Mouse (Mus musculus): Measurements from ENCODE around the gene Rhof. TPM values are rescaled to one million over a fixed set of nuclear protein-coding genes. Genes with fewer than 3 reads are reported as not detected.

Rhof gene
- total and polyA plus RNA-seq, 2 experiments: 0.09 to 0.86 TPM

DNA sequence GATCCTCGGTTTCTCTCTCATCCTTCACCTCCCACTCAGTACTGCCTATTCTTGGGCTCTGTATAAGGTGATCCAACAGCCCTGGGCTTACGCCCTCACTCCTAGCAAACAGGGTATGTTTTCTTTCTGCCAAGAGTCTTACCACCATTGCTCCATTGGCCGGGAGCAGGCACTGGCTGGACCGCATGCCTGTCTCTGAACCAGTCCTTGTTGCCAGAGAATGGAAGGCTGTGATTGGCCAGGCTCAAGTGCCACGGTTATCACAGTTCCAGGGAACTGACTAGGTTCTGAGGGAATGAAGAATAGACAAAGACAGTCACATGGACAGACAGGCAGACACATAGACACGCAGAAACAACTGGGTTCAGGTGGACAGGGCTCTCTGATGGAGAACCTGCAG is 27.7 kb downstream of the Rhof start:
- Histone ChIP-seq H3K4me1 (ENCODE audit: control insufficient read depth, insufficient read depth, low read length) (no peaks in the 10 kb centered on the region), H3K79me2 (ENCODE audit: control insufficient read depth, insufficient read depth, low read length) (no peaks in the 10 kb centered on the region), H3K27me3 (ENCODE audit: control insufficient read depth, insufficient read depth, low read length) (no peaks in the 10 kb centered on the region), H3K36me3 (ENCODE audit: control insufficient read depth, insufficient read depth, low read length) (no peaks in the 10 kb centered on the region; the same call in 1 of the 2 replicates), H3K27ac (replicated peaks; ENCODE audit: insufficient read depth, low read depth, low read length) (no peak overlapping the region), H3K4me3 (ENCODE audit: insufficient read depth, low read depth, low read length) (no peak overlapping the region), H3K9ac (ENCODE audit: low read depth, low read length) (no peak overlapping the region)
- 86% methylated on average over 6 of the region's 6 CpGs for WGBS
- no peak for DNase-seq (ENCODE audit: extremely low read depth, low read depth, low spot score)
- no peak for TF ChIP-seq CTCF (IDR thresholded peaks at IDR 0.05; ENCODE audit: low read depth, low read length)
- TF ChIP-seq POLR2A (IDR thresholded peaks at IDR 0.05; ENCODE audit: extremely low read depth, insufficient read depth, low read length): no peak

DNA sequence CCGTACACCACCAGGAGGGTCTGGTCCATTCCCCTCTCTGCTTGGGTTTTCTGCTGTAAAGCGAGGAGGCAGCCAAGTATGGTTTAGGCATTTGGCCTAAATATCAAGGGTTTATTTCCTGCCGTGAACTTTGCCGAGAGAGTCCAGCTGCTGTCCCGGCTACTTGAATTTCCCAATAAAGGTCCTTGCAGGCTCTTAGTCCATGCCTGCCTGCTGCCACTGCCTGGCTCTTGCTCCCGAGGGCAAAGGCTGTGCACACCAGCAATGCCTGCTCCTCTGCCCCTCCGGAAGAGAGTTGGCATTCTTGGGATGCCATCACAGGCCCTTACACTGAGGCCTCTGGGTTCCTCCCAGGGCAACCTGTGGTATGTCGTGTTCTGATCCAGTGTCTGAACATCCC is 28.9 kb downstream of the Rhof start:
- Histone ChIP-seq H3K4me1 (ENCODE audit: control insufficient read depth, insufficient read depth, low read length) (no peaks in the 10 kb centered on the region), H3K4me3 (ENCODE audit: insufficient read depth, low read depth, low read length) (no peak overlapping the region), H3K9ac (ENCODE audit: low read depth, low read length) (no peak overlapping the region), H3K27ac (replicated peaks; ENCODE audit: insufficient read depth, low read depth, low read length) (no peak overlapping the region), H3K27me3 (ENCODE audit: control insufficient read depth, insufficient read depth, low read length) (no peaks in the 10 kb centered on the region), H3K79me2 (ENCODE audit: control insufficient read depth, insufficient read depth, low read length) (no peaks in the 10 kb centered on the region), H3K36me3 (ENCODE audit: control insufficient read depth, insufficient read depth, low read length) (no peaks in the 10 kb centered on the region; the same call in 1 of the 2 replicates)
- no peak for TF ChIP-seq CTCF (IDR thresholded peaks at IDR 0.05; ENCODE audit: low read depth, low read length)
- TF ChIP-seq POLR2A (IDR thresholded peaks at IDR 0.05; ENCODE audit: extremely low read depth, insufficient read depth, low read length): no peak
- DNase-seq (ENCODE audit: extremely low read depth, low read depth, low spot score): no peak
- 82% methylated on average over 8 of the region's 8 CpGs for WGBS

DNA sequence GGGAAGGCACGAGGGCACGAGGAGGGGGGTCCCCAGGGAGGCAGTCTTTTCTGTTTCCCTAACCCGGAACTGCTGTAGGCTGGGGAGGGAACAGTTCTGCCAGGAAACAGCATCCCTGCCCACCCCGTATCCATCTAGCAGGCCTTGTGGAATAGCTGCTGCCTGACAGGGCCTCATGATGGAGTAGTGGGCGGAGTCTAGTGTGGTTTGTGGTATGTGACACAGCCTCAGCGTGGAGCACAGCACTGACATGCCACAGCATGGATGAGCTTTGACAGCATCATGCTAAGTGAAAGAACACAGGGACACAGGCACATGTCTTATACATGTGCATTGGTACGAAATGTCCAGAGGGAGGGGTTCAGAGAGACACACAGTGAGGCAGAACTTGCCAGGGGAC is 30.1 kb downstream of the Rhof start:
- TF ChIP-seq CTCF (IDR thresholded peaks at IDR 0.05; ENCODE audit: low read depth, low read length) (no peak), POLR2A (IDR thresholded peaks at IDR 0.05; ENCODE audit: extremely low read depth, insufficient read depth, low read length) (no peak)
- Histone ChIP-seq H3K27ac (replicated peaks; ENCODE audit: insufficient read depth, low read depth, low read length) (no peak overlapping the region), H3K9ac (ENCODE audit: low read depth, low read length) (no peak overlapping the region), H3K4me1 (ENCODE audit: control insufficient read depth, insufficient read depth, low read length) (no peaks in the 10 kb centered on the region), H3K27me3 (ENCODE audit: control insufficient read depth, insufficient read depth, low read length) (no peaks in the 10 kb centered on the region), H3K36me3 (ENCODE audit: control insufficient read depth, insufficient read depth, low read length) (no peaks in the 10 kb centered on the region; the same call in 1 of the 2 replicates), H3K79me2 (ENCODE audit: control insufficient read depth, insufficient read depth, low read length) (no peaks in the 10 kb centered on the region), H3K4me3 (ENCODE audit: insufficient read depth, low read depth, low read length) (no peak overlapping the region)
- DNase-seq (ENCODE audit: extremely low read depth, low read depth, low spot score): no peak
- WGBS: 90% methylated on average over 7 of the region's 7 CpGs

DNA sequence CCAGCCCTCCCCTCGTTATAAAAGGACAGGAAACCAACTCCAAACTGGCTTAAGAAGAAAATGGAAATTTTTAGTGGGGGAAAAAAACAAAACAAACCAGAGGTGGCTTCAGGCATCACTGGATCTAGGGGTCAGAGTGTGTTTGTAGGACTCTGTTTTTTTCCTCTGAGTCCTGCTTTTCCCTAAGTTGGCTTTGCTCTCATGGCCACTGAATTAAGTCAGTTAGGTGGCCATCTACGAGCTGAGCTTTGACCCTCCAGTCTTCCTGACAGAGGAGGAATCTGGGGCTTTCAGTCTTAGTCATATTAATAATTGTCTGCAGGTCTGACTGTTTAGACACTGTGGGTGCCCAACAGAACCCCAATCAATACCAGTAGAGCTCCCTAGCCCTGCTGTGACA is 34.0 kb downstream of the Rhof start:
- DNase-seq (ENCODE audit: extremely low read depth, low read depth, low spot score): no peak
- no peaks in the 10 kb centered on the region for H3K4me1 ChIP-seq (ENCODE audit: control insufficient read depth, insufficient read depth, low read length)
- no peak overlapping the region for H3K27ac ChIP-seq (replicated peaks; ENCODE audit: insufficient read depth, low read depth, low read length)
- no peak overlapping the region for H3K9ac ChIP-seq (ENCODE audit: low read depth, low read length)
- no peak overlapping the region for H3K4me3 ChIP-seq (ENCODE audit: insufficient read depth, low read depth, low read length)
- no peaks in the 10 kb centered on the region for H3K27me3 ChIP-seq (ENCODE audit: control insufficient read depth, insufficient read depth, low read length)
- WGBS: 89% methylated on average over 2 of the region's 2 CpGs
- no peak for TF ChIP-seq POLR2A (IDR thresholded peaks at IDR 0.05; ENCODE audit: extremely low read depth, insufficient read depth, low read length)
- no peak for TF ChIP-seq CTCF (IDR thresholded peaks at IDR 0.05; ENCODE audit: low read depth, low read length)
- no peaks in the 10 kb centered on the region; the same call in 1 of the 2 replicates for H3K36me3 ChIP-seq (ENCODE audit: control insufficient read depth, insufficient read depth, low read length)
- no peaks in the 10 kb centered on the region for H3K79me2 ChIP-seq (ENCODE audit: control insufficient read depth, insufficient read depth, low read length)

DNA sequence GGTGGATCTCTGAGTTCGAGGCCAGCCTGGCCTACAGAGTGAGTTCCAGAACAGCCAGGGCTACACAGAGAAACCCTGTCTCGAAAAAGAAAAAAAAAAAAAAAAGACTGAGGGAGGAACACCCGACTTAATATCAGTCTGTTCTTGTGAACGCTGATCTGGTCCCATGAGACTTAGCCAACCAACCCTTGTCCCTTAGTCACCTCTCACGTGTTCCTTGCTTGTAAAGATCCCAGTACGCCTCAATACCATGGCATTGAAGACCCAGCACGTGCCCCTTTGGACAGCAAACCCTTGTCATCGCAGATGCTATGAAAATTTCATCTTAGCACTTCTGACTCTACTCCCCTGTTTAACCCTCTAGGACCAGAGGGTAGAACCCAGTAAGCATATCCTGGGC is 36.2 kb downstream of the Rhof start:
- 95% methylated on average over 8 of the region's 8 CpGs for WGBS
- no peak for DNase-seq (ENCODE audit: extremely low read depth, low read depth, low spot score)
- no peak for TF ChIP-seq CTCF (IDR thresholded peaks at IDR 0.05; ENCODE audit: low read depth, low read length)
- no peak for TF ChIP-seq POLR2A (IDR thresholded peaks at IDR 0.05; ENCODE audit: extremely low read depth, insufficient read depth, low read length)
- Histone ChIP-seq H3K4me3 (ENCODE audit: insufficient read depth, low read depth, low read length) (no peak overlapping the region), H3K27me3 (ENCODE audit: control insufficient read depth, insufficient read depth, low read length) (no peaks in the 10 kb centered on the region), H3K27ac (replicated peaks; ENCODE audit: insufficient read depth, low read depth, low read length) (no peak overlapping the region), H3K79me2 (ENCODE audit: control insufficient read depth, insufficient read depth, low read length) (peaks cover 6% of the 10 kb centered on the region; the same call in 1 of the 2 replicates), H3K9ac (ENCODE audit: low read depth, low read length) (no peak overlapping the region), H3K36me3 (ENCODE audit: control insufficient read depth, insufficient read depth, low read length) (no peaks in the 10 kb centered on the region; the same call in 1 of the 2 replicates), H3K4me1 (ENCODE audit: control insufficient read depth, insufficient read depth, low read length) (peaks cover 2% of the 10 kb centered on the region; the same call in 1 of the 2 replicates)

DNA sequence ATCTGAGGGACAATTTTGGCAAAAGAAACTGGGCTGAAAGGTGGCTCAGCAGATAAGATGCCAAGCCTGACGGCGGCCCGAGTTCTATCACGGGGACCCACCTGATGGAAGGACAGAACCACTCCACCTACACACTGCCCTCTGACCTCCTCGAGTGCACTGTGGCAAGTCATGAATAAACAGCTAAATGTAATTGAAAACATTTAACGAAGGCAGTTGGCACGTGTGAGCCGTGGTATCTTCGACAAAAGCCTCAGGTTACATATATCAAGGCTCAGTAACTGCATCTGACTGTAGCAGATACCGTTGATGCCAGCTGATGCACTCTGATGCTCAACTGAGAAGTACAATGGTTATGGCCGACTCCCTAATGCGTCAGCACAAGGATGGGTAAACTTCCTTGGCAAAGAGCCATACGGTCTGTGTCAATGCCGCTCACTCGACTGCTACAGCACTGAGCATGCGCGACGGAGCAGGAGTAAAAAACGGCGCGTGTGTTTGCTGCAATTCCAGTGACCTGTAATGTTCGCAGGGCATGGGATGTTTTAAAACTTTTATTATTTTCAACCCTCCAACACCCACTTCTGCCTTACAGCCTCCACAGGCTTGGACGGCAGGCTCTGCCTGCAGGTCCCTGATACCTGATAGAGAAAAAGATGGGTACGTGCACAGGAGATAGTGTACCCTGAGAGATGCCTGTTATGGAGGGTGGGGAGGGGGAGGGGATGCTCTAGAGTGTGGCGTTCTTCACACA is 38.1 kb downstream of the Rhof start:
- no peaks in the 10 kb centered on the region; the same call in 1 of the 2 replicates for H3K36me3 ChIP-seq (ENCODE audit: control insufficient read depth, insufficient read depth, low read length)
- no peak overlapping the region for H3K27ac ChIP-seq (replicated peaks; ENCODE audit: insufficient read depth, low read depth, low read length)
- WGBS: 75% methylated on average over 25 of the region's 25 CpGs
- peak; percentile 39 for DNase-seq (ENCODE audit: extremely low read depth, low read depth, low spot score)
- TF ChIP-seq POLR2A (IDR thresholded peaks at IDR 0.05; ENCODE audit: extremely low read depth, insufficient read depth, low read length) (no peak), CTCF (IDR thresholded peaks at IDR 0.05; ENCODE audit: low read depth, low read length) (no peak)
- peaks cover 6% of the 10 kb centered on the region; the same call in 1 of the 2 replicates for H3K79me2 ChIP-seq (ENCODE audit: control insufficient read depth, insufficient read depth, low read length)
- no peak overlapping the region for H3K4me3 ChIP-seq (ENCODE audit: insufficient read depth, low read depth, low read length)
- no peak overlapping the region for H3K9ac ChIP-seq (ENCODE audit: low read depth, low read length)
- no peaks in the 10 kb centered on the region for H3K27me3 ChIP-seq (ENCODE audit: control insufficient read depth, insufficient read depth, low read length)
- H3K4me1 ChIP-seq (ENCODE audit: control insufficient read depth, insufficient read depth, low read length): peaks cover 8% of the 10 kb centered on the region; the same call in 1 of the 2 replicates
